Mouse (Mus musculus) forebrain, embryonic 15.5 days (tissue): ENCODE measurements around the gene Gpc6. TPM values are rescaled to one million over a fixed set of nuclear protein-coding genes. Genes with fewer than 3 reads are reported as not detected.

ENCODE experiments used
- ATAC-seq: fragments of 200-750 bp; cut with Nextera tagmentation; replicated peaks from 2 replicates; pipeline ENCODE4 v1.8.0; 2017; ENCODE audit warnings: mild to moderate bottlenecking, moderate TSS enrichment, moderate library complexity
- H3K27ac ChIP-seq: fragments of 300-500 bp; sonication (generic); replicated peaks from 2 replicates; pipeline ENCODE4 v1.5.1; 2015; ENCODE audit warnings: mild to moderate bottlenecking, inconsistent platforms
- H3K27me3 ChIP-seq: fragments of 300-500 bp; sonication (generic); 2 replicates; pipeline ENCODE4 v1.6.1; 2015; ENCODE audit warnings: inconsistent platforms
- H3K36me3 ChIP-seq: fragments of 300-500 bp; sonication (generic); 2 replicates; pipeline ENCODE4 v1.6.1; 2015; ENCODE audit warnings: mild to moderate bottlenecking, inconsistent platforms
- H3K4me1 ChIP-seq: fragments of 300-500 bp; sonication (generic); 2 replicates; pipeline ENCODE4 v1.6.1; 2015; ENCODE audit warnings: inconsistent platforms
- H3K4me2 ChIP-seq: fragments of 300-500 bp; sonication (generic); replicated peaks from 2 replicates; pipeline ENCODE4 v1.6.1; 2015; ENCODE audit warnings: mild to moderate bottlenecking, inconsistent platforms
- H3K4me3 ChIP-seq: fragments of 300-500 bp; sonication (generic); 2 replicates; pipeline ENCODE4 v1.5.1; 2015; ENCODE audit warnings: mild to moderate bottlenecking, inconsistent platforms
- H3K9ac ChIP-seq: fragments of 300-500 bp; sonication (generic); replicated peaks from 2 replicates; pipeline ENCODE4 v1.6.1; 2015; ENCODE audit warnings: mild to moderate bottlenecking, inconsistent platforms
- H3K9me3 ChIP-seq: fragments of 300-500 bp; sonication (generic); 2 replicates; pipeline ENCODE4 v1.6.1; 2016; ENCODE audit warnings: inconsistent platforms
- WGBS: fragments of 180-500 bp; shearing (Covaris S2); methylation state at CpG from one replicate; pipeline ENCODE4 v1.1.7; 2015; ENCODE audit warnings: mixed read lengths; 5-methylcytosine and 5-hydroxymethylcytosine counted together
- polyA plus RNA-seq: library from polyadenylated mRNA; unstranded; fragments of >200 nt; fragmentation: Nextera tagmentation; extraction: Ambion mirVana; gene quantifications from 2 replicates; pipeline ENCODE4 v1.2.1, GENCODE M21; 2015

Gene Gpc6
- polyA plus RNA-seq, 1 experiment from 2014 or later, result 18.3 TPM

GRCm38 (mm10) chr14:117728741-117729140, 803.6 kb downstream of the Gpc6 start:
- no peaks in the 10 kb centered on the region for H3K36me3 ChIP-seq
- 28% methylated on average over 2 of the region's 2 CpGs for WGBS
- ATAC-seq, result peak; percentile 63; the same call in 1 of the 2 replicates
- peaks cover 6% of the 10 kb centered on the region; the same call in 1 of the 2 replicates for H3K4me1 ChIP-seq
- no peak overlapping the region for H3K9ac ChIP-seq
- H3K4me3 ChIP-seq, result no peak overlapping the region
- H3K27me3 ChIP-seq, result no peaks in the 10 kb centered on the region
- H3K9me3 ChIP-seq, result no peaks in the 10 kb centered on the region
- no peak overlapping the region for H3K4me2 ChIP-seq
- no peak overlapping the region for H3K27ac ChIP-seq

GRCm38 (mm10) chr14:117755231-117755630, 830.1 kb downstream of the Gpc6 start:
- Histone ChIP-seq H3K4me1 (peaks cover 7% of the 10 kb centered on the region; the same call in 1 of the 2 replicates), H3K9me3 (no peaks in the 10 kb centered on the region), H3K4me2 (no peak overlapping the region), H3K27ac (no peak overlapping the region), H3K4me3 (no peak overlapping the region), H3K27me3 (no peaks in the 10 kb centered on the region), H3K36me3 (no peaks in the 10 kb centered on the region), H3K9ac (no peak overlapping the region)
- 88% methylated on average over 7 of the region's 7 CpGs for WGBS
- ATAC-seq, result no peak

GRCm38 (mm10) chr14:117756505-117756904, 831.4 kb downstream of the Gpc6 start:
- WGBS, result 81% methylated on average over 7 of the region's 7 CpGs
- no peaks in the 10 kb centered on the region for H3K9me3 ChIP-seq
- no peak overlapping the region for H3K27ac ChIP-seq
- no peaks in the 10 kb centered on the region for H3K36me3 ChIP-seq
- H3K9ac ChIP-seq, result no peak overlapping the region
- peaks cover 7% of the 10 kb centered on the region; the same call in 1 of the 2 replicates for H3K4me1 ChIP-seq
- ATAC-seq, result no peak
- H3K4me3 ChIP-seq, result no peak overlapping the region
- H3K27me3 ChIP-seq, result no peaks in the 10 kb centered on the region
- H3K4me2 ChIP-seq, result no peak overlapping the region

GRCm38 (mm10) chr14:117757790-117758358, 832.8 kb downstream of the Gpc6 start:
- H3K9me3 ChIP-seq, result no peaks in the 10 kb centered on the region
- H3K4me1 ChIP-seq, result peaks cover 7% of the 10 kb centered on the region; the same call in 1 of the 2 replicates
- no peaks in the 10 kb centered on the region for H3K36me3 ChIP-seq
- H3K9ac ChIP-seq, result no peak overlapping the region
- 40% methylated on average over 6 of the region's 6 CpGs for WGBS
- H3K4me2 ChIP-seq, result no peak overlapping the region
- H3K27ac ChIP-seq, result peak overlapping the region; percentile 42; the same call in 1 of the 2 replicates
- H3K4me3 ChIP-seq, result no peak overlapping the region
- ATAC-seq, result 0 out of 2 replicates have a peak, but pooled peaks have one; percentile 32
- no peaks in the 10 kb centered on the region for H3K27me3 ChIP-seq

GRCm38 (mm10) chr14:117760830-117761517, 835.9 kb downstream of the Gpc6 start:
- no peak overlapping the region for H3K27ac ChIP-seq
- no peak for ATAC-seq

GRCm38 (mm10) chr14:117762934-117763333, 837.8 kb downstream of the Gpc6 start:
- no peak for ATAC-seq
- peaks cover under 1% of the 10 kb centered on the region; the same call in 1 of the 2 replicates for H3K4me1 ChIP-seq
- 81% methylated on average over 5 of the region's 5 CpGs for WGBS
- no peaks in the 10 kb centered on the region for H3K27me3 ChIP-seq
- no peak overlapping the region for H3K4me3 ChIP-seq
- H3K4me2 ChIP-seq, result no peak overlapping the region
- no peak overlapping the region for H3K27ac ChIP-seq
- H3K9me3 ChIP-seq, result no peaks in the 10 kb centered on the region
- H3K9ac ChIP-seq, result no peak overlapping the region
- H3K36me3 ChIP-seq, result no peaks in the 10 kb centered on the region

More at GRCm38 (mm10) chr14:117760830-117761517, 835.9 kb downstream of the Gpc6 start:
- 44% methylated on average over 4 of the region's 4 CpGs for WGBS
- Histone ChIP-seq H3K9ac (no peak overlapping the region), H3K9me3 (no peaks in the 10 kb centered on the region), H3K4me3 (no peak overlapping the region), H3K27me3 (no peaks in the 10 kb centered on the region), H3K36me3 (no peaks in the 10 kb centered on the region), H3K4me2 (no peak overlapping the region), H3K4me1 (peaks cover 7% of the 10 kb centered on the region; the same call in 1 of the 2 replicates)

GRCm38 (mm10) chr14:117767861-117768260, 842.7 kb downstream of the Gpc6 start:
- 91% methylated on average over 4 of the region's 4 CpGs for whole genome bisulfite sequencing
- Histone ChIP-seq H3K36me3 (no peaks in the 10 kb centered on the region), H3K4me3 (no peak overlapping the region), H3K27ac (no peak overlapping the region), H3K9me3 (no peaks in the 10 kb centered on the region), H3K4me2 (no peak overlapping the region), H3K27me3 (no peaks in the 10 kb centered on the region), H3K9ac (no peak overlapping the region), H3K4me1 (no peaks in the 10 kb centered on the region; the same call in 1 of the 2 replicates)
- ATAC-seq, result no peak

- H3K4me3 ChIP-seq, result no peak overlapping the region
- no peak overlapping the region for H3K4me2 ChIP-seq
- H3K4me1 ChIP-seq, result no peaks in the 10 kb centered on the region; the same call in 1 of the 2 replicates
- WGBS, result 86% methylated on average over 7 of the region's 7 CpGs
- H3K27ac ChIP-seq, result no peak overlapping the region
- no peak overlapping the region for H3K9ac ChIP-seq
- H3K27me3 ChIP-seq, result no peaks in the 10 kb centered on the region
- H3K9me3 ChIP-seq, result no peaks in the 10 kb centered on the region
- ATAC-seq, result no peak
- no peaks in the 10 kb centered on the region for H3K36me3 ChIP-seq
These were observed 843.6 kb downstream of the Gpc6 start for GRCm38 (mm10) chr14:117768697-117769096.

- H3K4me3 ChIP-seq, result no peak overlapping the region
- no peaks in the 10 kb centered on the region for H3K9me3 ChIP-seq
- 43% methylated on average over 2 of the region's 2 CpGs for WGBS
- H3K4me2 ChIP-seq, result no peak overlapping the region
- no peak for ATAC-seq
- no peaks in the 10 kb centered on the region; the same call in 1 of the 2 replicates for H3K4me1 ChIP-seq
- H3K36me3 ChIP-seq, result no peaks in the 10 kb centered on the region
- H3K27ac ChIP-seq, result no peak overlapping the region
- no peaks in the 10 kb centered on the region for H3K27me3 ChIP-seq
- H3K9ac ChIP-seq, result no peak overlapping the region
These were observed 848.3 kb downstream of the Gpc6 start for GRCm38 (mm10) chr14:117773373-117773772.

GRCm38 (mm10) chr14:117777866-117778500, 852.9 kb downstream of the Gpc6 start:
- ATAC-seq, result no peak
- Histone ChIP-seq H3K4me2 (no peak overlapping the region), H3K36me3 (no peaks in the 10 kb centered on the region), H3K27me3 (no peaks in the 10 kb centered on the region), H3K9ac (no peak overlapping the region), H3K4me3 (no peak overlapping the region), H3K9me3 (no peaks in the 10 kb centered on the region), H3K27ac (no peak overlapping the region), H3K4me1 (no peaks in the 10 kb centered on the region)
- WGBS, result 79% methylated on average over 13 of the region's 13 CpGs

- Histone ChIP-seq H3K4me1 (no peaks in the 10 kb centered on the region), H3K27ac (no peak overlapping the region), H3K9me3 (no peaks in the 10 kb centered on the region), H3K9ac (no peak overlapping the region), H3K36me3 (no peaks in the 10 kb centered on the region), H3K4me2 (no peak overlapping the region), H3K27me3 (no peaks in the 10 kb centered on the region), H3K4me3 (no peak overlapping the region)
- ATAC-seq, result 0 out of 2 replicates have a peak, but pooled peaks have one; percentile 29
- WGBS, result 52% methylated on average over 15 of the region's 15 CpGs
These were observed 853.7 kb downstream of the Gpc6 start for GRCm38 (mm10) chr14:117778538-117779413.
